Mouse (Mus musculus) stomach, embryonic 14.5 days (tissue): Measurements from ENCODE around the gene 4930522H14Rik. TPM values are rescaled to one million over a fixed set of nuclear protein-coding genes. Genes with fewer than 3 reads are reported as not detected.

Experiments
- ATAC-seq: fragments of 200-750 bp; cut with Nextera tagmentation; 2 replicates; pipeline ENCODE4 v1.8.0; 2017; ENCODE audit warnings: low read depth, moderate TSS enrichment; ENCODE audit not compliant: insufficient number of reproducible peaks, insufficient read depth, low FRiP score
- H3K27ac ChIP-seq: fragments of 300-500 bp; sonication (generic); 2 replicates; pipeline ENCODE4 v1.5.1; 2014; ENCODE audit warnings: mild to moderate bottlenecking, low read length, moderate library complexity, mixed read lengths
- H3K27me3 ChIP-seq: fragments of 300-500 bp; sonication (generic); 2 replicates; pipeline ENCODE4 v1.6.1; 2014; ENCODE audit warnings: low read length, control low read depth, mixed read lengths; ENCODE audit not compliant: control insufficient read depth, insufficient read depth
- H3K36me3 ChIP-seq: fragments of 300-500 bp; sonication (generic); 2 replicates; pipeline ENCODE4 v1.6.1; 2014; ENCODE audit warnings: mild to moderate bottlenecking, control low read depth, low read length, moderate library complexity, mixed read lengths; ENCODE audit not compliant: control insufficient read depth, insufficient read depth
- H3K4me1 ChIP-seq: fragments of 300-500 bp; sonication (generic); 2 replicates; pipeline ENCODE4 v1.6.1; 2014; ENCODE audit warnings: low read length, control low read depth, mixed read lengths; ENCODE audit not compliant: control insufficient read depth, insufficient read depth
- H3K4me2 ChIP-seq: fragments of 300-500 bp; sonication (generic); replicated peaks from 2 replicates; pipeline ENCODE4 v1.6.1; 2014; ENCODE audit warnings: low read depth, low read length, control low read depth
- H3K4me3 ChIP-seq: fragments of 300-500 bp; sonication (generic); 2 replicates; pipeline ENCODE4 v1.5.1; 2014; ENCODE audit warnings: low read depth, low read length, control low read depth
- H3K9ac ChIP-seq: fragments of 300-500 bp; sonication (generic); replicated peaks from 2 replicates; pipeline ENCODE4 v1.6.1; 2014; ENCODE audit warnings: low read depth, mild to moderate bottlenecking, control low read depth, low read length, moderate library complexity, mixed read lengths
- H3K9me3 ChIP-seq: fragments of 300-500 bp; sonication (generic); 2 replicates; pipeline ENCODE4 v1.6.1; 2016; ENCODE audit warnings: low read depth, low read length, control low read depth; ENCODE audit not compliant: control insufficient read depth
- WGBS: fragments of 180-500 bp; shearing (Covaris S2); extraction: QIAGEN DNeasy Blood & Tissue Kit; methylation state at CpG from one replicate; pipeline ENCODE4 v1.1.7; 2014; 5-methylcytosine and 5-hydroxymethylcytosine counted together
- polyA plus RNA-seq: library from polyadenylated mRNA; unstranded; fragments of >200 nt; fragmentation: Nextera tagmentation; extraction: Ambion mirVana; gene quantifications from 2 replicates; pipeline ENCODE4 v1.2.1, GENCODE M21; 2014

Gene 4930522H14Rik
- polyA plus RNA-seq, 1 experiment from 2014 or later = not detected

DNA sequence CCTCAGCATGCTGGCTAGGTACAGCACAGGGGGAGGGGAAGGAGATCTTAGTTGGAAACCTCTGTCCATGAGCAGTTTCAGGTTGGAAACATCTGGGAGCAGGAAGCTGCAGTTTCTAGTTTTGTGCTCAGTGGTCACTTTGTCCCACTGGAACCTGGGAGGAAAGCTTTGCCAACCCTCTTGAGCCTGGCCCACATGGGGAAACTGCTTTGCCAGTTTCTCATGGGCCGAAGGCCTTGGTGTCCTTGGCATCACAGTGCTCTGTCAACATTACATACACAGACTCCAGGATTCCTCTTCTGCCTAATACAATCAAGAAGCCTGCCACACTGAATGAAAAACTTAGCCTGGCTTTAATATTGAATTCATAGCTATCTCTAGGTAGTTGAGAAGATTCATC, 48.4 kb downstream of the 4930522H14Rik start:
- H3K27me3 ChIP-seq = no peaks in the 10 kb centered on the region
- H3K4me1 ChIP-seq = no peaks in the 10 kb centered on the region
- no peak overlapping the region for H3K27ac ChIP-seq
- H3K9ac ChIP-seq = no peak overlapping the region
- H3K4me3 ChIP-seq = no peak overlapping the region
- 91% methylated on average over 1 of the region's 1 CpGs for WGBS
- no peaks in the 10 kb centered on the region for H3K36me3 ChIP-seq
- ATAC-seq = no peak
- H3K9me3 ChIP-seq = no peaks in the 10 kb centered on the region
- H3K4me2 ChIP-seq = no peak overlapping the region

DNA sequence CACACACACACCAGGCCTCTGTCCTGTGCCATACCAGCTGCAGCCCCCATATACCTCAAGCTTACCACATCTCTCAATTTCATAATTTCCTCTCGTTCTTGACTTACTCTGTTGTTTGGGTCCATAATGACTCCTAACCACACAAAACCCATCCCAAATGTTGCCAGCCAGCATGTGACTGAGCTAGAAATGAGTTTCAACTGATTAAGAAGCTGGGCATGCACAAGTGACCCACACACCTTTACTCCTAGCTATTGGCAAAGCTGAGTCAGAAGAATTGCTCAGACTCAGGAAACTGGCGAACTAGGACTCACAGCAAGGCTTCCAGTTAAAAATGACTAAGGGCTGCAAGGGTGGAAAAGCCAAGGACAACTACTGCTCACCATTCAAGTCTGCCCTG, 49.7 kb downstream of the 4930522H14Rik start:
- Histone ChIP-seq H3K36me3 (no peaks in the 10 kb centered on the region), H3K4me3 (no peak overlapping the region), H3K27ac (no peak overlapping the region), H3K4me2 (no peak overlapping the region), H3K27me3 (no peaks in the 10 kb centered on the region), H3K9me3 (no peaks in the 10 kb centered on the region), H3K9ac (no peak overlapping the region), H3K4me1 (no peaks in the 10 kb centered on the region)
- no peak for ATAC-seq
- WGBS = 78% methylated on average over 2 of the region's 2 CpGs

DNA sequence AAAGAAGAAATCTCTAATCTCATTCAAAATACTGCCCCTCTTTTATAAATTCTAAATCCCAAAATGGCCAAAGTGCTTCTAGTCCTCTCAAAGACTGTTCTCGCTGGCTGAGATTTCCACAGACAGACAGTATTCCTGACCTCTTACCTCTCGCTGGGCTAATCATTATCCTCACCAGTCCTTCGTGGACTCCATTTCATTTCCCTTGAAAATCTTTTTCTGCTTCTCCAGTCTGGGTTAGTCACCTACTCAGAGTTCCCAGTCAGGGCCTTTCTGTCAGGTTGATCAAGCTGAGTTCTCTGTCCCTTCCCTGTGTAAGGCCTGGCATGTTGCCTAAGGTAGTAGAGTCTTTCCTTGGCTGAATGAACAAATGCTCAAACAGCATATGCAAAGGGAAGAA, 53.6 kb downstream of the 4930522H14Rik start:
- Histone ChIP-seq H3K4me1 (peaks cover 5% of the 10 kb centered on the region; the same call in 1 of the 2 replicates), H3K4me2 (no peak overlapping the region), H3K4me3 (no peak overlapping the region), H3K27me3 (no peaks in the 10 kb centered on the region), H3K9ac (no peak overlapping the region), H3K36me3 (no peaks in the 10 kb centered on the region), H3K9me3 (no peaks in the 10 kb centered on the region), H3K27ac (no peak overlapping the region)
- ATAC-seq = no peak
- 94% methylated on average over 3 of the region's 3 CpGs for WGBS

- WGBS = 0% methylated on average over 31 of the region's 39 CpGs
- peak; percentile 100 for ATAC-seq
- Histone ChIP-seq H3K27ac (peak overlapping the region; percentile 79), H3K9me3 (no peaks in the 10 kb centered on the region), H3K4me1 (peaks cover 6% of the 10 kb centered on the region; the same call in 1 of the 2 replicates), H3K9ac (peak overlapping the region; percentile 79), H3K4me3 (peak overlapping the region; percentile 76), H3K27me3 (no peaks in the 10 kb centered on the region), H3K4me2 (peak overlapping the region; percentile 78), H3K36me3 (no peaks in the 10 kb centered on the region)
Observed at GRCm38 (mm10) chr4:109476554-109477014, 54.5 kb downstream of the 4930522H14Rik start.

- Histone ChIP-seq H3K4me2 (peak overlapping the region; percentile 78), H3K27me3 (no peaks in the 10 kb centered on the region), H3K4me3 (peak overlapping the region; percentile 76), H3K4me1 (peaks cover 8% of the 10 kb centered on the region; the same call in 1 of the 2 replicates), H3K36me3 (no peaks in the 10 kb centered on the region), H3K27ac (peak overlapping the region; percentile 79), H3K9ac (peak overlapping the region; percentile 79), H3K9me3 (no peaks in the 10 kb centered on the region)
- under 1% methylated on average over 47 of the region's 68 CpGs for WGBS
- ATAC-seq = peak; percentile 65
Observed at GRCm38 (mm10) chr4:109475577-109476553, 55.2 kb downstream of the 4930522H14Rik start.

- no peaks in the 10 kb centered on the region for H3K27me3 ChIP-seq
- H3K4me1 ChIP-seq = peaks cover 8% of the 10 kb centered on the region; the same call in 1 of the 2 replicates
- WGBS = 43% methylated on average over 2 of the region's 2 CpGs
- no peak for ATAC-seq
- H3K27ac ChIP-seq = no peak overlapping the region
- H3K9ac ChIP-seq = no peak overlapping the region; the same call in 1 of the 2 replicates
- peak overlapping the region; percentile 76 for H3K4me3 ChIP-seq
- H3K4me2 ChIP-seq = peak overlapping the region; percentile 78
- no peaks in the 10 kb centered on the region for H3K9me3 ChIP-seq
- H3K36me3 ChIP-seq = no peaks in the 10 kb centered on the region
Observed at GRCm38 (mm10) chr4:109475078-109475477, 56.0 kb downstream of the 4930522H14Rik start.

DNA sequence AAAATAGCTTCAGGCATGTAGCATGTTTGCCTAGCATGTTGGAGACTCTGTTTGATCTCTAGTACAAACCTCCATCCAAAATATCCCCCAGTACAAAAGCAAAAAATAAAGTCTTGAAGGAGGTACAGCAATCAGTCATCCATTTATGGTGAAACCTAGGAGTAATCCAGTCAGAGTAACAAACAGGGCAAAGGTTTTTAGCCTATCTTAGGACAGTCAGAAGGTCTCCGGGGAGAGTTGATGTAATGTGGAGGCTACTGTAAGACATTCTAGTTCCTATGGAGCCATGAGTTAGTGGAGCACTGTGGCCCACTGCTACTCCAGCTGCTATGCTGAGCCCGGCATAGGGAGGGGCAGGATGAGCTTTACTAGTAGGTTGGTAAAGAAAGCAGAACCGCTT, 58.5 kb downstream of the 4930522H14Rik start:
- H3K4me2 ChIP-seq = no peak overlapping the region
- WGBS = 87% methylated on average over 3 of the region's 3 CpGs
- H3K27ac ChIP-seq = no peak overlapping the region
- no peaks in the 10 kb centered on the region for H3K36me3 ChIP-seq
- no peaks in the 10 kb centered on the region for H3K9me3 ChIP-seq
- H3K27me3 ChIP-seq = no peaks in the 10 kb centered on the region
- no peak for ATAC-seq
- H3K4me1 ChIP-seq = peaks cover 8% of the 10 kb centered on the region; the same call in 1 of the 2 replicates
- H3K9ac ChIP-seq = no peak overlapping the region
- no peak overlapping the region for H3K4me3 ChIP-seq

GRCm38 (mm10) chr4:109471606-109472005, 59.5 kb downstream of the 4930522H14Rik start:
- no peak overlapping the region for H3K4me3 ChIP-seq

More at GRCm38 (mm10) chr4:109471606-109472005, 59.5 kb downstream of the 4930522H14Rik start:
- H3K36me3 ChIP-seq = no peaks in the 10 kb centered on the region
- H3K27ac ChIP-seq = no peak overlapping the region
- H3K9me3 ChIP-seq = no peaks in the 10 kb centered on the region
- peaks cover 8% of the 10 kb centered on the region; the same call in 1 of the 2 replicates for H3K4me1 ChIP-seq
- ATAC-seq = no peak
- H3K27me3 ChIP-seq = no peaks in the 10 kb centered on the region
- H3K4me2 ChIP-seq = no peak overlapping the region
- no peak overlapping the region for H3K9ac ChIP-seq
